Mouse (Mus musculus) layer of hippocampus, adult 11-12 months (tissue): Measurements from ENCODE around the gene Apbb2.

Experiments used
- DNase-seq: peaks from one replicate; pipeline ENCODE4 v3.0.0; 2022; ENCODE audit warnings: low spot score

Gene Apbb2

GRCm38 (mm10) chr5:66415033-66415697 lies 203.4 kb downstream of the Apbb2 start:
- no peak for DNase-seq

DNA sequence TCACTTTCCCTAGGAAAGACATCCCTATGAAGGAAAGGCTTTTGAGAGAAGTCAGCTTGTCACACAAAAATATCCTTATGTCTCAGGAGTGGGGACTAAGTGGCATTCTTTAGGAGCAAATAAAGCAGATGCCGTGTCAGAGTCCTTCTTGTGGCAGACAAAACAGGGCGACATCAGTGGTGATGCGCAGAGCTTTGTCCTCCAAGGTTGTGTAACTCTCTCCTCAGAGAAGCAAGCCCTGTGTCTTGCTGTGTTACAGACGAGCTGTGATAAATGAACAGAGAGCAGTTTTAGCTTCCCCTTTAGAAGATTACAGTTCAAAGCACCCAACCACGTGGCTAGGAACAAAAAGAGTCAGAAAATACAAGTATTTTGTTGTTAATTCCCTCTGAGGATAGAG lies 205.2 kb downstream of the Apbb2 start:
- no peak for DNase-seq

DNA sequence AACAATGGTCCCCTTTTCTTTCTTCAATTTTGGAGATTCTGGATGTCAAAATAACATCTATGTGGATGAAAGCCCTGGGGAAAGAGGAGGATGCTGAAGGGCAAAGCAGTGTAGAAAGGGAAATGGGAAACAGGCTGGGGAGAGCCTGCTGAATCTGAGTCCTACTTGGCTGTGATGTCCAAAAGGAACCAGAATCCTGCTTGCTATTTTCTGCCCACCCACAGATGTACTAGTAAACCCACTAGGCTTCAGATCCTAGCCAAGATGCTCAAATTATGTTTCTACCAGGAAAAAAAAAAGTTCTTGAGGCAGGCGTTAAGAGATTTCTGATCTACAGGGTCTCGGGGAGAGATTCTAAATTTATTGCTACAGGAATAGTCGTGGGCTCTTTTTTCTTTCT lies 205.8 kb downstream of the Apbb2 start:
- DNase-seq = no peak

- DNase-seq = no peak
Observed at GRCm38 (mm10) chr5:66408546-66408945, 210.0 kb downstream of the Apbb2 start.

- DNase-seq = no peak
Observed at GRCm38 (mm10) chr5:66407948-66408347, 210.6 kb downstream of the Apbb2 start.

- DNase-seq = no peak
Observed at GRCm38 (mm10) chr5:66406431-66406830, 212.2 kb downstream of the Apbb2 start.

DNA sequence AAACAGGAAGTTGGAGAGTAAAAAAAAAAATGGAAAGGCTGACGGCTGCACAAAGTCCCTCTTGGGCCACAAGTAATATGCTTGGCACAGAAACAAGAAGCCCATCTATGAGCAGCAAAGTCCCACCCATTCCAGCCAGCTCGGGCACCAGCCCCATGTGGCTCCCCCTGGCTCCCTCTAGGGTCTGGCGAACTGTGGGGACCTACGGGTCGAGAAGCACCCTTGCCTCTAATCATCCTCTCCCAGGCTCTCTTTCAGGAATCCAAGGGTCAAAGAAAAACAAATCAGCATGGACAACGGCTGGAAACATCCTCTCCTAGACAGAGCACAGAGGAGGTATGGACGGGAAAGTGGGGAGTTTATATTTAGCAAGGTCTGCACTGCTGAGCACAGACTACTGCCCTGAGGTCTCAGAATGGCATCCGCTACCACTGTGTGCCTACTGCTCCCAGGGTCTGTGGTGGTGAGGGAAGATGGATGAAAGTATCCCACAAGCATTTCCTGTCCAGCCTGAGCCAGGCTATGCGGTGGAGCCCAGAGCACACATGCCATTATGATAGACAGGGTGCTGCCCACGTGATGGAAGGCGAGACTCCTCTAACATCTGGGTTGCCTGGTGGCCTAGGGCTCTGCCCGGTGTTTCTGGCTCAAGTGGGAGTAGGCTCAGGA lies 212.7 kb downstream of the Apbb2 start:
- DNase-seq = no peak

DNA sequence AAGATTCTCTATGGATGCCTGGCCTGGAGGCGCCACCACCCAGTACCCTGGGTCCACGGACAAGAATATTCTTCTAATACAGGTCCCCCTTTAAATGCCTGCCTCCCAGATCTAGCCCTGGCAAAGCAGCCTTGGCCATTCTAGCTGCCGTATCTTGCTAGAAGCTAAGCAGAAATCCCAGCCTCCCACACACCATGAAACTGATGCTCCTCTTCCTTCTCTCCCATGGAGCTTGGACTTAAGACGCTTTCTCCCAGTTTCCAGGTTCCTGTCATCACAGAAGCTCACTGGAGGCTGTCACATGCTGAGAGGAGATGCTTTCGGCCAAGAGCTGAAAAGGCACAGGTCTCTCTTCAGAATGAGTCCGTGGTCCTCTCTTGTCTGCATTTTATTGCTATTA lies 213.3 kb downstream of the Apbb2 start:
- DNase-seq = no peak

- DNase-seq = no peak
Observed at GRCm38 (mm10) chr5:66400563-66400962, 218.0 kb downstream of the Apbb2 start.

DNA sequence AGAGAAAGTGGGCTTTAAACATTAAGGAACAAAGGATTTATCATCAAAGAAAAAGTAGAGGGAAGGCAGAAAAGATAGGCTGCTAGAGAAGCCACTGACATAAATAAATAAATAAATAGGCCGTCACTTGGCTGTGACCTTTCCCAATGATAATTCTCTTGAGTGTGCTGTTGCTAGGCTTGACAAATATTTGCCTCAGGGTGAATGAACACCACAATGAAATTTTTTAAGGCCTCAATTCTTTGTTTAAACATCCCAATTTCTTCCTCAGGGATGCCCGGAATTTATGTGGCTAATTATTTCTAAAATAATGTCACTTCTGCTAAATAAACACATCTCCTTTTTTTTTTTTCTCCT lies 219.3 kb downstream of the Apbb2 start:
- DNase-seq = no peak

DNA sequence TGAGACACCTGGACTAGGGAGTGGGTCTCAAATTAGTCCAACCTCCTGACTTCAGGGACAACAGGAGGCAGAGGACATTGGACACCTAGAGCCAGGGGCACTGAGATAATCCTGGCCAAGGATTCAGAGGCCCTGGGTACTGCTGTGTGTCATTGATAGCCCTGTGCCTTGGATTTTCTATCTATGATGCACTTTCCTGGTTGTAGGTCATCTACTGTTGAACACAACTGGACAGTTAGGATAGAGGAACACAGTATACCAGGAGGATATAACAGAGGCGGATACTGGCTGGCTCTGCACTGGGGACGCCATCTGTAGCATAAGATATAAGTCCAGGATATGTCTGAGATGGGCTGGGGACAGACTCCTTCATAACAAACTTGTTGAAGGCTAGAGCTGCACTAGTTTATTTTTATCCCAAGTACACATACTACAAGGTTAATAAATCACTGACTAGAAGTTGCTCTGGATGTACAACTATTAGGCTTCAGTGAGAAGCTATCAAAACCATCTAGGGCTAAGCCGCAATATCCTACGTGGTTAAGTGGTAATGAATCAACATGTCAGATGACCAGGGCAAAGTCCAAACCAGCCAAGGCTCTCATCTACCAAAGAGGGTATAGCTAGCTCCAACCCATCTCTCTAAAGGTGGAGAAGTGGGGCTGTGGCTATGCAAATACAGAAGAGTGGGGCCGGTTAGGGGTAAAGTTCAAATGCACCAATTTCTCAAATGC lies 219.9 kb downstream of the Apbb2 start:
- no peak for DNase-seq

GRCm38 (mm10) chr5:66393767-66394446 lies 224.7 kb downstream of the Apbb2 start:
- DNase-seq = no peak

- peak; percentile 31 for DNase-seq
Observed at GRCm38 (mm10) chr5:66392861-66393529, 225.6 kb downstream of the Apbb2 start.

- DNase-seq = no peak
Observed at GRCm38 (mm10) chr5:66391771-66392170, 226.8 kb downstream of the Apbb2 start.

GRCm38 (mm10) chr5:66391299-66391698 lies 227.3 kb downstream of the Apbb2 start:
- DNase-seq = no peak

DNA sequence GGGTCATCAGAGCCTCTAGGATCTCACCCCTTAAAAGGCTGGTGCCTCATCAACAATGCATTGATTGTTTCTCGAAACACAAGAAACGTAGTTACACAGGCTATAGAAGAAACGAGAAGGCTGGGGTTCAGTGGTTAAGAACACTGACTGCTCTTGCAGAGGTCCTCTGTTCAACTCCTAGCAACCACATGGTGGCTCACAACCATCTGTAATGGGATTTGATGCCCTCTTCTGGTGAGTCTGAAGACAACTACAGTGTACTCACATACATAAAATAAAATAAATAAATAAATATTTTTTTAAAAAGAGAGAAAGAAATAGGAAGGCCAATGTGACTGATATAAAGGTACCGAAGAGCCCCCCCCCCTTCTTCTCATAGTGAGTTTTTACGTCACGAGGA lies 228.0 kb downstream of the Apbb2 start:
- no peak for DNase-seq

DNA sequence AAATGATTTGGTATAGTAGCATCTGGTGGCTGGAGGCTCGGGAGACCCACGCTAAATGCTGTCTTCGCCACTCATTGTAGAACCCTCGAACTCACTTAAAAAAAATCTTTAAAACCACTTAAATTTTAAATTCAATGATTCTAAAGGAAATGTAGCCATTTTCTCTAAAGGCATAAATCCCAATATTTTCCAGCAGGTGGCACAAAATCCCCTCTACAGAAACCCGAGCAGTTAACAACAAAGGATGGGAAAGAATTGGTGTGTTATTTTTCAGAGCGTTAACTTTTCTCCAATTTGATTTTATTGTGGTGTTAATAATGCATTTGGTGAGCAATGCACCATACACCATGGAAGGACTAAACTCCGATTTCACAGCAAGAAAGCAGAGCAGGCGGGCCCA lies 231.1 kb downstream of the Apbb2 start:
- no peak for DNase-seq

GRCm38 (mm10) chr5:66385636-66386035 lies 232.9 kb downstream of the Apbb2 start:
- DNase-seq = peak; percentile 66

- peak; percentile 31 for DNase-seq
Observed at GRCm38 (mm10) chr5:66384806-66385446, 233.7 kb downstream of the Apbb2 start.

GRCm38 (mm10) chr5:66384114-66384513 lies 234.5 kb downstream of the Apbb2 start:
- no peak for DNase-seq

GRCm38 (mm10) chr5:66382111-66382510 lies 236.5 kb downstream of the Apbb2 start:
- DNase-seq = no peak

- DNase-seq = no peak
Observed at GRCm38 (mm10) chr5:66378968-66379367, 239.6 kb downstream of the Apbb2 start.
